Mouse (Mus musculus) forelimb bud, embryonic 11.5 days (tissue): ENCODE data around the gene Amfr.
A peak's percentile ranks its signal among the peaks of the same experiment; 100 is the strongest.

ENCODE experiments used
- DNase-seq: peaks from one replicate; pipeline ENCODE4 v3.0.0-alpha.2; 2012; ENCODE audit warnings: low read depth, low spot score

The Amfr gene

DNA sequence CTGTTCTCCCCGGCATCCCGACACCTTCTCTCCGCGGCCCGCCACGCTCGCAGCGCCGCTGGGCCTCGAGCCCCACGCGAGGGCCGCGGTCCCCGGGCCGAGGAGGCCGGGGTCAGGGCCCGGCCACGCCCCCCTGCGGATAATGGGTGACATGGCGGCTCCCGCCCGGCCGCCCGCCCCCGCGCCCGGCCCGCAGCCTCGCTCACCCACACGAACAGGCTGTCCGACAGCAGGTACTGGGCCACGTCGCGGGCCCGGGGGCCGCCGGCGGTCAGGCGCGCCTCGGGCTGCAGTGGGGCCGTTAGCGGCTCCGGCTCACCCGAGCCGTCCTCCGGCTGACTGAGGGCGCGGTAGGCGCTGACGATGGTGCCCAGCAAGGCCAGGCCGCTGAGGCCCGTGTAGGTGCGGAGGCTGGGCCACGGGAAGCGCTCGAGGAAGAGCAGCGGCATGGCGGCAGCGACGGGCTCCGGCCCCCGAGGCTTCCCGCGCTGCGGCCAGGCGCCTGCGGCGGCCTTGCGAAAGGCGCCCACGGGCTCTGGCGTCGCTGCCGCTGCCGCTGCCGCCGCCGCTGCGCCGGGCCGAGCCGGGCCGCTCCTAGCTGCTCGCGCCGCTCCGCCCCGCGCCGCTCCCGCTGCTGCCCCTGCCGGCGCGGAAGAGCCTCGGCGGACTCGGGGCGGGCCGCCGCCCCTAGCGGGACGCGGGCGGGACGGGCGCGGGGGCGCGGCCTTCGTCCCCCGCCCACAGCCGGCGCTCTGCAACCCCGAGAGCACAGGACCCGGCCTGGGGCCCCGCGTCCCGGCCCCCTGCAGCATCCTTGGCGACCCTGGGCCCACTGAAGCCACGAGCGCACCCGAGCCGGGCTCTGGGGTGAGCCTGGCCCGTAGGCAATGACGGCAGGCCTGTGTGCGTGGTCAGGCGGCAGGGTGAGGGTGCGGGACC, at the start of gene Amfr:
Gene Amfr (minus strand): TSS at position 830 of the 939 bp plus-strand sequence.
- DNase-seq, result peak; percentile 51

- peak; percentile 44 for DNase-seq
Observed at GRCm38 (mm10) chr8:94057157-94057854, 44.7 kb upstream of the Amfr start.

DNA sequence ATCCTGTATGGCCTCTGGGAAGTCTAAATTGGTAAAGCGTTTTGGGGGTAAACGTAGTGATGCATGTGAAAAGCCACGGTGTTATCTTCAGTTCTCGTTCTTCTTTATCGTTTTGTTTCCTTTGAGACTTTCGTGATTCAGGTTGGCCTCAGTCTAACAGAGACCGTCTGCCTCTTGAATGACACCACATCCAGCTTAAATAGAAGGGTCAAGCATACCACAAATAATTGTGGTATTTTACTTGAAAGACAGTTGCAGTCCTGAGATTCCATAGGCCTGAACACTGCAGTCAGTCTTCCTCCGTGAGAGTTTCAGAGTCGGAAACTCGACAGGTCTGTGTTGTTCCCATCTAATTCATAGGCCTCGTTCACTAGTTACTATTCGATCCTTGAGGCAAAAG, 40.1 kb upstream of the Amfr start:
- no peak for DNase-seq

DNA sequence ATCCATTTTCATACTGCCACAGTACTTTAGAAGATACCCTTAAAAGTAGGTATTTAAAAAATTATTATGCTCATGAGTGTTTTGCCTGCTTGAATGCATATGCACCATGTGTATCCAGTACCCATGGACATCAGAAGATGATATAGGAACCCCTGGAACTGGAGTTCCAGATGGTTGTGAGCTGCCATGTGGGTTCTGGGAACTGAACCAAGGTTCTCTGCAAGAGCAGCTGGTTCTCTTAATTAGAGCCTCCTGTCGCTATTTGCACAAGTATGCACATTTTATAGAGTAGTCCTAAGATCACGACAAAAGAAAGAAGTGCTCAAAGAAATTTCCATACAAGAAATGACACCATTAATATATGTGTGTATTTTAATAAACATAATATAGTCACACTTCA, 35.2 kb upstream of the Amfr start:
- no peak for DNase-seq

DNA sequence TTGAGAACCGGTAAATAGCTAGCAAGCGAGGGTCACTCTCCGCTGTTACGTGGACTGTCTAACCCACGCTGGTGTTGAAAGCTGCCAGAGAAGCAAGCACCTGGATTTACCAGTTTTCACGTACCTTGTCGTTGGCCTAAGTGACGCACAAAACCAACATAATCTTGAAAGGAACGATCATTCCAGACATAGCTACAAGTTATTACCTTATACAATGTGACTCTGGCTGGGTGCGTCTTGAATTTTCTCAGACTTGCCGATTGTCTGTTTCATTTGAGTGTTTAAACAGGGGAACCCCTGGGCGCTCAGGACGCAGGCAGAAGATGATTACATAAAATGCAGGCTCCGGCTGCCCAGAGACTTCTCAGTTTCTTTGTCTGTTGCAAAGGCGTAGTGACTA, 25.2 kb upstream of the Amfr start:
- DNase-seq, result no peak

DNA sequence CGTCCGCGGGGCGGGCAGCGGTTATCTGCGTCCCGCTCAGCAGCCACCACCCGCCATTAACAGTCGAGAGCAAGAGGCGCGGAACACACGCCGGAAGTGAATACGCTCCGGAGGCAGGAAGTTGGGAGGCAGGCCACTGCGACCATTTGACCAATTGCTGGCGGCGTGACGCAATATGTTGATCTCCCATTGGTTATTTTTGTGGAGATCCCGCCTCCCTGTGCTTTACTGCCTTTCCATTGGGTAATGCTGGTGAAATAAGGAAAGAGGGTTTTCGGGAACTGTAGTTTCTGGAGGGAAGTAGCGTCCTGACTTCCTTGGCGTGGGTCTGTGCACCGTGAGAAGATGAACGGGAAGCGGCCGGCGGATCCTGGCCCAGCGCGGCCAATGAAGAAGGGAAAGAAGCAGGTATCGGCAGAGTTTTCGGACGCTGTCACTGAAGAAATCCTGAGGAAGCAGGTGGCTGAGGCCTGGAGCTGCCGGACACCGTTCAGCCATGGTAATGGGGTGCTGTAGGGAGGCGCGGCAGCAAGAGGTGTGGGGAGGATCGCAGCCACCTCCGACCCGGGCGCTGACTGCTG, 24.4 kb upstream of the Amfr start, which contains the start of the genes Nudt21 and Ogfod1:
Gene Nudt21 (minus strand): TSS at position 88 of the 581 bp plus-strand sequence.
Gene Ogfod1 (plus strand): TSS at position 255 of the 581 bp plus-strand sequence.
- peak; percentile 99 for DNase-seq

DNA sequence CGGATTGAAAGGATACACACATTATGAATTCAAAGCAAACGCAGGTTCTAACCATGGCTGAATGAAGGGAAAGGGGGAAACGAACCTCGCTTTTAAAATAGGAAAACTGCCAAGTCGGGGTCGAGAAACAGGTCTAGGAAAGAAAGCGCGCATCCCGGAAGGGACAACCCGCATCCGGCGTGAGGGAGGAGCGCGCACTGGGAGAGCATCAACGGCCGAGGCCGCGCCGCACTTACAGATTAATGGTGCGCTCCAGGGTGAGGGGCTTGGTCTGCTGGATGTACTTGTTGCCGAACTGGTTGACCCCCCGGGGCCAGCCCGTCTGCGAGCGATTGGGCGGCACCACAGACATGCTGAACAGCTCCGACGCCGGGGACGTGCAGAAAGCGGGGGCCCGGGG, 23.9 kb upstream of the Amfr start:
- peak; percentile 59 for DNase-seq

DNA sequence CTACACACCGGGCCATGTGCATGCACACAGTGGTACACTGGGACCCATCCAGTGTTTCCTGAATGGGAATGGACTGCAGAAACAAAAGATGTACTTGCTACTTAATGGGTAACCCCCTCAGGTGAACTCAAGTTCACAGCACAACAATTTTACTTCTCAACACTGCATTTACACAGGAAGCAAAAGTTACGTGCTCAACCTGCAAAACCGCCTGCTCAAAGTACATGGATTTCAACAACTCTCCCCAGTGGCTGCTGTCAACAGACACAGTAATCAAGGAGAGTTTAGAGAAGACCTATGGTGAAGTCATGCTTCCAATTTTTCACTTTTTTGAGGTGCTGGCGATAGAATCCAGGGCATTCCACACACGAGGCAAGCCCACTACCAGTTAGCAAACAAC, 22.6 kb upstream of the Amfr start:
- no peak for DNase-seq

DNA sequence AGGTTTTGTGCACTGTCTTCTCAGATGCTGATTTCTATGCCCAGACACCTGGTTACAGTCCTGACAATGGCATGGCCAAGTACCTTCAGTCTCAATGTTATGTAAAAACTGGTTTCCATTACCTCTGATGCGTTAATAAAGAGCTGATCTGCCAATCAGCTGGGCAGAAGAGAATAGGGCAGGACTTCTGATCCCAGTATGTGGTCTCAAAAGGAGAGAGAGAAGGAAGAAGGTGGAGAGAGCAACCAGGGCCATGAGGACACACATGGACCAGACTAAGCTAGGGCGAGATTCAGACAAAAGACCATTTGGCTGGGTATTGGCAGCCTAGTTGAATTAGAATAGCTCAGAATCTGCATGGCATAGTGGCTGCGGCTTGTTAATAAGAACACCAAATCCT, 21.0 kb upstream of the Amfr start:
- no peak for DNase-seq

DNA sequence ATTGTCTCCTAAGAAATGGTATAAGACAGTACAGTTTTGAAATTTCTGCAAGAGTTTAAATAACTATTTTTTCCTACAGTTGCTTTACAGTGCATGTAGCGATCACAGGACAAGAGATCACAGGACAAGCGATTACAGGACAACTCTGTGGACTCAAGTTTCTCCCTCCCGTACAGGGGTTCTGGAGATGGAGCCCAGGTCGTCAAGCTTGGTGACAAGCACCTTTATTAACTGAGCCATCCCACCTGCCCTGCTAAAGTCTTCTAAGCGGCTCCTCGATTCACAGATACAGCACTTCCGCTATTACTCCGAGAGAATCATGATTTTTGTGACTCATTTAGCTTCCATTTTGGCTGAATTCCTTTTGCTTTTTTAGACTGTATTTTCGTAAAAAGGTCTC, 17.1 kb upstream of the Amfr start:
- no peak for DNase-seq

- DNase-seq, result no peak
Observed at GRCm38 (mm10) chr8:94023916-94024315, 11.3 kb upstream of the Amfr start.

DNA sequence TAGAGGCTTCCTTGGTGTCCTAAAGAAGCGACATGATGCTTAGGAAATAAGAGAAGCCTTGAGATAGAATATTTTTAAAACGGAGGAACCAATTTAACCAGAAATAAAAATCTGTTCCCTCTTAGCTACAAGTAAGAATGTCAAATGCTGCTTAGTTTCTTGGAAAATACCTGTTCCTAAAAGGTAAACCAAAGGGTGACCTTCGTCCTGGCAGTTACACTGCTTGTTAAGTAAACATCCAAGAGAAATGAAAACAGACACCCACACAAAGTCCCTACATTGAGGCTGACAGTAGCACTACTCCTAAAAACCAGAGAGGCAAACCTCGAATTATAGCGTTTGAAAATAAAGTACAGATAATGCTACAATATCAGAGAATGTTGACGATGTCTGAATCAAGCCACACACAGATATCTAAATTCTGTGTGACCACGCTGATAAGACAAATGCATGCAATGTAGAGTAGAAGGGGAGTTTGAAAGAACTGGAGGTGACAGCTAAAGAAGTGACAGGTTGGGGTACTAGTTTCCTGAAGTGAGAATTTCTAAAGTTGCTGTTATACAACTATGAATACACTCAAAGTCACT, 477 bp upstream of the Amfr start:
- DNase-seq, result no peak

- DNase-seq, result no peak
Observed at GRCm38 (mm10) chr8:94011076-94012012, 1.3 kb downstream of the Amfr start.

- no peak for DNase-seq
Observed at GRCm38 (mm10) chr8:94010101-94010705, 2.4 kb downstream of the Amfr start.

DNA sequence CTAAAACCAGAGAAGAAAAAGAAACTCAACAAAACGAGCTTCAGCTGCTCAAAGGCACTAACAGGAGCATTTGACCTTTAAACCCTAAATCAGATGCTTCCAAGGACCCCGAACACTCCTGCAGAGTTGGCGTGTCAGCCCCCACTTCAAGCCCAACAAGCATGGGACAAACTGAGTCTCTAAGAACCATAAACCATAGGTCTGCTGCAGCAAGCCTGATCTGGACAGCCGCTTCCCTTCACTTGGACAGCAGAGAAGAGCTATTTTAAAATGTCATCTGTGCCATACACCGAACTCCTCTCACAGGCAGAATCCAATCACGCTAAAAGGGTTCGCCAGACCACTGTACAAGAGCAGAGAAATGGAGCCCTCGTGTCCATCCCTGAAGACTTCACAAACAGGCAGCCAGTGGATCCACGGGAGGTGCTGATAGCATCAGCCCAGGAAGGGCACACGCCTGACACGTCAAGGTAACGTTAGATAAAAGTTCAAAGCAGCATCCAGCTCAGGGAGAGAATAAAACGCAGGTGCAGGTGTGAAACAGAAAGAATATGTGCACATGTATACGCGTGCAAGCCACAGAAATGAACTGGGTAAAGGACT, 3.3 kb downstream of the Amfr start:
- no peak for DNase-seq

- no peak for DNase-seq
Observed at GRCm38 (mm10) chr8:94004139-94004538, 8.5 kb downstream of the Amfr start.

GRCm38 (mm10) chr8:93998961-93999360, 13.7 kb downstream of the Amfr start:
- DNase-seq, result no peak

DNA sequence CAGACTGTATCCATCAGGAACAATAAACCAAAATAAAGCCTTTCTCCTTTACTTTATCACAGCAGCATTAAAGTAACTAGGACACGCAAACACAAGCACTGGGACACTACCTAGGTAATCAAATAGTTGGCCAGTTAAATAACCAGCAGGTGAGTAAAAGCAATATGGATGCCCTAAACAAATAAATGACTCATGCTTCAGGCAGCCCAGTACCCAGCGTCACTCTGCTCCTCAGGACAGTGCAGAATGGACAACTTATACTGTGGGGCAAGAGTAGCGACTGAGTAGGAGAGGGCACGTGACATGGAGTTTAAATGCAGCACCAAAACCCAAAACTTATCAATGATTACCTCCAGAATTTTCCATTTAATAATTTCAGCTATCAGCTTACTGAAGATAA, 22.9 kb downstream of the Amfr start:
- no peak for DNase-seq

- no peak for DNase-seq
Observed at GRCm38 (mm10) chr8:93984731-93985130, 27.9 kb downstream of the Amfr start.

- no peak for DNase-seq
Observed at GRCm38 (mm10) chr8:93983827-93984226, 28.8 kb downstream of the Amfr start.
